Mouse (Mus musculus): ENCODE measurements around the gene Esrrg. TPM values are rescaled to one million over a fixed set of nuclear protein-coding genes. Genes with fewer than 3 reads are reported as not detected.

The Esrrg gene
- polyA plus RNA-seq, 1 experiment: 13.9 TPM

DNA sequence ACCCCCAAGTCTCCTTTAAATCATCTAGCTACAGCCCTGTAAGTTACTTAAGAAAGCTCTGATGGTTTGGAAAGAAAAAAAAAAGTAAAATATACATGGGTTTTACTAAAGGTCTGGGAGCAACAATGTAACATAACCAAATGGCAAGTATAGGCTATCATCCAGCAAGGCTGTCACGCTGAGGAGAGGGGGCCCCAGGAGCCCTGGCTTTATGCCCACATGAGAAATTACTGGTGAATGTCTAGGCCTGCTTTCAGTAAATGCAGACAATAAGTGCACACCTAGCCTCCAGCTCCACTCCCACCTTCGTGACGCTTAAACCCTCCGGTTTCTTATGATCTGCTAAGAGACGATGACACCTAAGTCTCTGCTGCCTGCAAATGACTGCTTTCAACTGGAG, 360.9 kb downstream of the Esrrg start:
- no peak for DNase-seq (ENCODE audit: extremely low spot score in 1 of 2, low spot score in 1 of 2)

DNA sequence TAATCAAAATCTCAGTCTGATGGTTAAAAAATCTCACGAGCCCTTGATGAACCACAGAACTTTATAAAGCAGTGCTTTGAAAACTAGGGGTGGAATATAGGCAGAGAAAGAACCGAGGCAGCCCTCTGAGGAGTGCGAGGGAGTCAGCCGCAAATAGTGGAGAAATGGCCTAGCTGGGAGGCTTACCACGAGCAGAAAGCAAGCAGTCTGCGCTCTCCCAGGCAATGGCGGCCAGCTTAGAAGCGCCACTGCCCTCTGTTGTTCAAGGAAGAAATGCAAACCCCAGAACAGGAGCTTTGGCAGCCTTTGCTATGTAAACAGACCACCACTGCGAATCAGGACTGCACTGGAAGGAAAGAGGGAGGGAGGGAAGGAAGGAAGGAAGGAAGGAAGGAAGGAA, 365.8 kb downstream of the Esrrg start:
- peak; percentile 26 to 75 for DNase-seq (ENCODE audit: extremely low spot score in 1 of 2, low spot score in 1 of 2)

DNA sequence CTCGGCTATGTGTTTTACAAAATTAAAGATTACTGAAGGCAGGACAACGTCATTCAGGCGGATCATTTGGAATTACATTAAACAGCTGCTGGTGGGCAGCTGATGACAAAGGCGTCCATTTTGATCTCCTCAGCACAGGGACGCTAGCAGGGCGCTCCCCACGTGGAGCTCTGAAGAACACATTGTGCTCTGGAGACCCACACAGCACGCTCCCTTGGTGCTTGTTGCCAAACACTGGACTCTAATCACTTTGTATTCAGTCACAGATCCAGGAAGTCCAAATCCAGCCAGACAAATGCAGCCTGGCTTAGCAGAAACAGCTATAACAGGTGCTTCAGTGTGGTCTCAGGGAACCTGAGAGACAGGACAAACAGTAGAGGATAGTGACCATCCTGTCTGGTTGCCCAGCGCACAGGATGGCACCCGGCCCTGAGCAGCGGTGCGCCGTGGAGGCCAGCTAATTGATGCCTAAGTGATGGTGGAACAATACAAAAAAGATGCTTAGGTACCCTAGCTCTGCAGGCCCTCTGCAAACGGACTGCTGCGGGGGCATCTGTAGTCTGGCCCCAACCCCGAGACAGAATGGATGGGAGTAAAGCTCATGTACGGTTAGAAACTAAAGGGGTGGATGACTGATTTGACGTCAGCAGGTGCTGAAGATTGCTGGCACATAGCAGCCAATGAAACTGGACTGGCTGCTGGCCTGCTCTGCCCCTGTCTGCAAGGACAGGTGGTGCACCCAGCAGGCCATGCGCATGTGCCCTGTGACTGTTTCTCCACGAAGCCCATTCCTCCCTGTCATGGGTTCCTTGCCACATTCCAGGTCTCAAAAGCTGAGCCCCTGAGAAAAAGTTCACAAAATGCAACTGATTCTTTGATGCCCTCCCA, 367.1 kb downstream of the Esrrg start:
- no peak for DNase-seq (ENCODE audit: extremely low spot score in 1 of 2, low spot score in 1 of 2)

DNA sequence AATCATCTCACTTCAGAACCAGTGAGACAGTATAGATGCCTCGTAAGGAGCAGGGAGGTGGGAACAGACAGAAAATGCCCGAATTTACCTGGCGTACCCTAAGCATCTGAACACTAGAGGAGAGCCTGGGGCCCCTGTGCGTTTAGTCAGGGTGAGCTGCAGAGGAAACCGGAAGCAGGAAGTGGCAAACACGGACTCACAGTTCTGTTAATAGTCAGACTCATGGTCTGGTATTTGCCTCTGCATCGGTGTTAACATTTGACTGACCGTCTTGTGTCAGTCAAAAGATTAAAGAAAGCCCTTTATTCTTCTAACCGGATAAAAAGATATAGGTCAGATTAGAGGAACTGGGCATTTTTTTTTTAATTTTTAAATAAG, 367.8 kb downstream of the Esrrg start:
- no peak for DNase-seq (ENCODE audit: extremely low spot score in 1 of 2, low spot score in 1 of 2)

DNA sequence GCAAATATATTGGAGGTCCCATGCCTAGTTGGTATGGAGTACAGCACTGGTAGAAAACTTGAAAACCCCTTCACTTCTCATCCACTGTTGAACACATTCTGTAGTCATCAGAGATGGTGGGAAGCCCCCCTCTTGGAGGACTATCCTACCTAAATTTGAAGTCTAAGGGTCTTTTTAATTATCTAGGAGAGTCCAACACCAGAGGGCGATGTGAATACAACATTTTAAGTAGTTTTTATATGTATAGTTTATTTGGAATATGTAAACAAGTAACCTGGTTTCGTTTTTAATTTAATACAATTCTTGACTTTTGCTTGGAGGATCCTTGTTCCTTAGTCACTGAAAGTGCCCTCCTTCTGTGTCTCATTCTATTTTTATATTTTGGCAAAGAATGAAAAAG, 372.4 kb downstream of the Esrrg start:
- DNase-seq (ENCODE audit: extremely low spot score in 1 of 2, low spot score in 1 of 2): peak in 1 of 2 experiments; percentile 20

DNA sequence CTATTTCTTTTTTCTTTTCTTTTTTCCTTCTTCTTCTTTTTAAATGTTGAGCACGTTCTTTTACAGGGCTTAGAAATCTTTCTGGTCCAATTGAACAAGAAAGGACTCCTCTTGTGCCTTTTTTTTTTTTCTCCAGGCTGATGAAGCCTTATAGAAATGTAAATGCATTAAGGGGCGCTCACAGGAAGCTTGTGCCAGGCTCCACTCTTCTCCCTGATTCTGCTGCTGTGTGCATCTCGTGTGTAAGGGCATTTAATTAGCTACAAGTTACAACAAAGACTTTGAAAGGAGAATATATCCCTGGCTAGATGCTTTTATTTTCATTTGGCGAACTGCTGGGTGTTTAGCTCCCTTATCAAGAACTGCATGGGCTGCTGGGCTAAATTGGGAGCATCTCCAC, 374.6 kb downstream of the Esrrg start:
- no peak for DNase-seq (ENCODE audit: extremely low spot score in 1 of 2, low spot score in 1 of 2)

DNA sequence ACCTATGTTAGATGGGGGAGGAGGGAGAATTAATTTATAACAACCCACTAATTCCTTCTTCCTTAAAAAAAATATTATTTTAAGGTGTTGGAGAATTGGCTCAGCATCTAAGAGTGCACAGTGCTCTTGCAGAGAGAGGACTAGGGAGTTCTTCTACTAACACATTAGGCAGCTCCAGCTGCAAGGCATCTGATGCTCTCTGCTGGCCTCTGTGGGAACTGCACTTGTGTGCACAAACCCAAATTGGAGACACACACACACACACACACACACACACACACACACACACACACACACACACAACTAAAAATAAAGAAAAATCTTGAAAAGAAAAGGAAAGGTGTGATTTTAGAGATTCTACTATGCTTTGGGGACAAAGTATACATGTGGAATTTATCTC, 381.6 kb downstream of the Esrrg start:
- DNase-seq (ENCODE audit: extremely low spot score in 1 of 2, low spot score in 1 of 2): no peak

DNA sequence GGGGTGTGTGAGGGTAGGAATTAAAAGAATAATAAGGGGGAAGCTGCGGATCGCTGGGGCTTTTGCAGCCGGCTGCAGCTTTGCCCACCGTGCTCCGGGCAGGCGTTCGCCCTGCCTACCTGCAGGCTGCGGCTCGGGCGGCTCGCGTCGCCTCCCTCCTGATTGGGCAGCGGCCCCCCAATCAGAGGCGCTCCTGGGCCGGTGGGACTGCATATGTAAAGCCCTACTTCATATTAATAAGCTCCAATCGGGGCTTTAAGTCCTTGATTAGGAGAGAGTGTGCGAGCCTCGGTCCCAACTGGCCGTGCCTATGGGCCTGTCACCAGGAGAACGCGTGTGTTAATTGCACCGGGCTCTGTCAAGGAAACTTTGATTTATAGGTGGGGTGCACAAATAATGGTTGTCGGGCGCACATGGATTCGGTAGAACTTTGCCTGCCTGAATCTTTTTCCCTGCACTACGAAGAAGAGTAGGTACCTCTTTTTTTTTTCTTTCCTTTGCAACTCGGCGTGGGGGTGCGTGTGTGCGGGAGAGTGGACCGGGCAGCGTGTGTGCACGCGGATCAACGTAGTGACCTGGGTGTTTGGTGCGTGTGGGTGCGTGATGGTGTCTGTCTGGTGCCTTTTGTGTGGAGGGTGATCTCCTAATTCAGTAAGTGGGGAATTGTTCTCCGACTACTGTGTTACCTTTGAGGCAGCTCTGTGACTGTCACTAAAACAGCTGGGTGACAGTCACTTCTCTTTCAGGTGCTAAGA, 389.2 kb downstream of the Esrrg start:
- peak; percentile 42 to 61 for DNase-seq (ENCODE audit: extremely low spot score in 1 of 2, low spot score in 1 of 2)

DNA sequence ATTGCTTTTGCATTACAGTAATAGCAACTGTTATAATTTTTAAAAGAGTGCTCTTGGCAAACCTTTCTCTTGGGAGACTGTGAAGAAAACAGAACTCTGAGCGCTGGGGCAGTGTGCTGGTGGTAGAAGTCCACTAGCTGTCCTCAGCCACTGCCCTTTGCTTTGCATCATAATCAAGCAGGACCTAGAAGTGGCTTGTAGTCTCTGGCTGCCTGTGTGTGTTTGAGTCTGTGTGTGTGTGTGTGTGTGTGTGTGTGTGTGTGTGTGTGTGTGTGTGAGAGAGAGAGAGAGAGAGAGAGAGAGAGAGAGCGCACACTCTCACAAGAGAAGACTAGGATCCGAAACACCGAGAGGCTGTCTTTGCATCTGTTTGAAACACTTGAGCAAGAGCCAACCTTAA, 390.5 kb downstream of the Esrrg start:
- no peak for DNase-seq (ENCODE audit: extremely low spot score in 1 of 2, low spot score in 1 of 2)

DNA sequence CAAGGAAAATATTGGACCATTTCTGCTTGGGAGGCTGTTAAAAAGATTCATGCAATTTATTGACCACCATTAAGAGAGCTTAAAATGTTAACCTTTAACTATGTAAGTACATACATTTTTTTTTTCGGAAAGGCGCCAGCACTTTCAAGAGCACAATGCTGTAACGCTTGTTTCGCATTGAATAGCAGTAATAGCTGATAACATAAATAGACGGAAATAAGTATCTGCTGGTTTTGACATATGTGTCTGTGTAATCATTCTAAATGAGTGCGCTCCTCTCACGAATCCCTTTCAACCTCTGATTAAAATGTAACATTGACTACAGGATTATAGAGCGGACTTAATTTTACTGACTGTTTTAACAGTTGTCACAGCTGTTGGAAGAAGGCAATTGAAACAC, 391.6 kb downstream of the Esrrg start:
- DNase-seq (ENCODE audit: extremely low spot score in 1 of 2, low spot score in 1 of 2): no peak

DNA sequence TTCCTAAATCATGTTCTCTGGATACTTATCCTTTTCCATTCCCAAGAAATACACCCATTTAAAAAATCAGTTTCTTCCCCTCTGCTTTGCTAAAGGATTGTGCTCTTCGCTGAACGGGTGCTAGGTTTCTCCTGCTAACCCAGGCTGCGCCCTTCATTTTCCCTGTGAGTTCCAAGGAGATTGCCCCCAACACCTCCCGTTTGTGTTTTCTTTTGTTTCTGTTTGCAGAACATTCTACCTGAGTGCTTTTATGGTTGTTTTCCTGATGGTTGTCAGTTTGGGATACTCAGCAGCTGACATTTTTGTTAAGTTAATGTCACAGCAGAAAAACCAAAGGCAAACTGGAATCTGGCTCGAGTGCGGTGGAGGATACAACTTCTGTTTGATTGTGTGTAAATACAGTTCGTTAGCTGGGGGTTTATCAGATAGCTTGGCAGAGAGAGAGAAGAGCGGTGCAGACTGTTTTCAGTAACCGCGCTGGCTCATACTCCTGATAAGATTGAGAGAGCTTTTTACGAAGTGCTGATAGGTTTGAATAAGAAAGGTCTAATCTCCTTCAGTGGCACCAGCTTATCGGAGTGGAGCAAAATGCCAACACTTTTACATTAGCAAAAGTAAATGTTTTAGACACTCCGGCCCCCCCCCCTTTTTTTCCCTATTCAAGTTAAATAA, 398.4 kb downstream of the Esrrg start:
- DNase-seq (ENCODE audit: extremely low spot score in 1 of 2, low spot score in 1 of 2): no peak

DNA sequence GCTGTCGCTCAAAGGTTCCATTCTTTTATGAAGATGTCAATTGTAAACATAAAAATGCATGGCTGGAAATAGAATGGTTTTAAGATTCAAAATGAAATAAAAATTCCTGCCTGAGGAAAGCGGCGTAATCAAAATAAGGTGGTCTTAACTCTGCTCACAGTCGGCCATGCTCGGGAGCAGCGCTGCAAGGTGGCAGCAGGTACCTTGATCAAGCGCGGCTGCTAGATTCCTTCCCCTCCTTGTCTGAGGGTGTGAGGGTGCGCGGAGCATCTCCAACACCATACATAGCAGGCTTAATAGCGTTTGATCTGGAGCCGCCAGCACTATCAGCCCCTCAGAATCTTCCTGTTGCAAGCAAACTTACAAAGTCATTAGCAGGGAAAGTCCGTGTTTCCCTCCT, 399.9 kb downstream of the Esrrg start:
- no peak for DNase-seq (ENCODE audit: extremely low spot score in 1 of 2, low spot score in 1 of 2)

DNA sequence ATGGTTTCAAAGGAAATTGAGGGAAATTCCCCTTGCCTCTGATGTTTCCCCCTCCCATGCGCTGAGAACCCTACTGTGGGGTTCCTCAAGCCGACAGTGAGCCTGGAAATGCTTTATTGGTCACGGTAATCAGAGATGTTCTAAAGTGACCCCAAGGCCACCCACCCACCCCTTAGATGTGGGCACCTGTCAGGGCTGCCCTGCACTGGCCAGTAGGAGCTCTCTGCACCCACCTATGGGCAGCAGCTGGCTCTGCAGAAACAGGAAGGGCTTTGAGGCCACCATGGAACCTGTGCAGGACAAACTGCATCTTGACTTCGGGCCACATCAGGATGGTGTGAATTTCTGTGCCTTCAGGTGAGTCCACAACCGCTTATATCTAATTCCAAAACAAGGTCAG, 401.3 kb downstream of the Esrrg start:
- no peak for DNase-seq (ENCODE audit: extremely low spot score in 1 of 2, low spot score in 1 of 2)

DNA sequence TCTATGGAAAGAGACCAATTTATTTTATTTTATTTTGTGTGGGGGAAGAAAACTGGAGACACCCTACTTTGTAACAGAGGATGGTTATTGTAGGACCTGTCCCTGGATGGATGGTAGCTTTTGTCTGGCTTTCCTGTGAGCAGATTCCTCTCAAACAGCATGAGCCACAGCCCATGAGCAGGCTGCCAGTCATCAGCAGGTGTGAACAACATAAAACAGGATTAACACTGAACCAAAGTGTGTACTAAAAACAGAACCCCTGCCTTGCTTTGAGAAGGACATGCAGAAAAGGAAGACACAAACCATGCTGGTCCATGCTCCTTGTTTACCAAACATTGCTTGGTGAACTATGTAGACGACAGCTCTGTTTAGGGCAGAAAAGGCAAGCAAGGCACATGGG, 402.3 kb downstream of the Esrrg start:
- DNase-seq (ENCODE audit: extremely low spot score in 1 of 2, low spot score in 1 of 2): no peak

DNA sequence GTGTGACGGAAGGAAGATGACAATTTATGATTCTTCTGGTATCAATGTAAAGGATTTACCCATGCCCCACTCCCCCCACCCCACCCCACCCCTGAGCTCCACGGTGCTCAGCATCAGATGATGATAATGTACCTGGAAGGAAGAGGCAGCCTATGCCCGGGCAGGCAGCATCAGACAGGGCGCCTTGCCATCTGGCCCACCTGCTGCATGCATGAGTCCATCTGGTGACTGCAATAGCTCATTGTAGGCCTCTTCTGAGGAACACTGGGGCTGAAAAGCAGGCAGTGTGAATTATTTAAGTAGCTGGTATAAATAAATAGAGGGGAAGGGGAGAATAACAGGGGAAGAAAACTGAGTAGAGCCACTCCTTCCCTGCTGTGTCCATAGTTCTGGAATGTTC, 405.8 kb downstream of the Esrrg start:
- DNase-seq (ENCODE audit: extremely low spot score in 1 of 2, low spot score in 1 of 2): no peak

DNA sequence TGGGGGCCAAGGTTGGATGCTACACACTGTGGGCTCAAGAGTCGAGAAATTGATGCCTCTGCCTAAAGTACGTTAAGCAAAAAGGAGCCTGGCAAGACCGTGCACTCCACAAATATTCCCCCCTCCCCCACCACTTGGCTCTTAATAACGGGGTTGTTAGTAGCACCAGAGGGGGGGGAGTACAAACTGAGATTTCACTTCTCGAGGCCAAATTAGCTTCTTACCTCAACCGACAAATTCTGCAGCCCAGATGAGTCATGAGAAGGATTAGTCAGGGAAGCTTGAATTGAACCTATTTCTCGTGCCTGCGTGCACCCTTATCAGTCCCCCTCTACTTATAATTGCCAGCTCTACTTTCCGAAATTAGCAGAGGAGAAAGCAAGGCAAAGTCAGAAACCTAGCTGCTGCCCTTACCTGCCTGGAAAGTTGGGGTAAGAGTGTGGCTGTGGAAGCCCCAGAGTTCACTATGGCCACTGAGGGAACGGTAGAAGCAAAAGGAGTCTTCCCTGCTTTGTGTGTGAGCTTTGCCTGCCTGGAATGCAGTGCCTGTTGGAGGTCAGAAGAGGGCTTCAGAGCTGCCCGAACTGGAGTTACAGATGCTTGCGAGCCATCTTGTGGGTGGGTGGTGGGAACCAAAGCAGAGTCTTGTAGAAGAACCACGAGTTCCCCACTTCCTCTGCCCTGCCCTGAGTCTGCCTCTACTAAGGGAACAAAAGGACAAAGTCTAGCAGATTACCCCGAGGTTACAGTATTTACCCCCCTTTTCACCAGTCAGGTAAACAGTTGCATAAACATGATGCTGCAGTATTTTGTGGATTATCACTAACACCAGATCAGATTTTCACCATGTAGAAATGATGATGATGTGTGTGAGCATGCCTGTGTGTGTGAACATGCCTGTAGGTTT, 409.6 kb downstream of the Esrrg start:
- peak in 1 of 2 experiments; percentile 31 for DNase-seq (ENCODE audit: extremely low spot score in 1 of 2, low spot score in 1 of 2)

DNA sequence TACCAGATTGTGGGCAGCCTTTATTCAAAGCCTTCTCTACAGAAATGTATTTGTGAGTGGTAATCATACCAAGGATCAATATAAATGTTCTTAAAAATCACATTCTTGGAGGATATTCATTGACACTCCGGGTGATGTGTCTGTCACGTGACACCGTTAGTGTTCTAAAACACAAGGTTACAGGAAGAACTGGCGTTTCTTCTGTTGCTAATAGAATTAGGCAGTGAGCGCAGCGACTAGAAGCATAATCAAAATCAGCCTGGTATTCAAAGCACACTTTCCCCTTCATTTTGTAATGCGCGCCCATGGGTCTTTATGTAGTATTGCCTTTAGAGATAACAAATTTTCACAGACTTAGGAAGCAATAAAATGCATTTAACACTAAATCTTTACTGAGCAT, 420.6 kb downstream of the Esrrg start:
- no peak for DNase-seq (ENCODE audit: extremely low spot score in 1 of 2, low spot score in 1 of 2)

DNA sequence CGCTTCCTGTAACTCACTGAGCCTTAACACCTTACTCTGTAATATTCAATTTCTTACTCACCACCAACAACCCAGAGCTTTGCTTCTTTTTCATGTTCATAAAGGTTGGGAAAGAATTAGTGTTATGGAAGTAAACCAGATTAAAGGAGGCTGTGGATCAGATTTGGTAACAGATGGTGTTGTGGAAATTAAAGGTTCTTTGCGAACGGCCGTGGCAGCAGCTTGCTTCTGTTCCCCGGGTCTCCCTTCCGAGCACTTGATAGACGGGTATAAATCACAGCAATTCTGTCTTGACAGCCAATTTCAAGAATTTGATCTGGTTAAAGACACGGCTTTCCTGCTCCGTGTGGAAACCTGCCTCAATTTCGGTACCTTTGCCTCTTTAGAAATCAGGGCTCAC, 421.5 kb downstream of the Esrrg start:
- DNase-seq (ENCODE audit: extremely low spot score in 1 of 2, low spot score in 1 of 2): no peak

DNA sequence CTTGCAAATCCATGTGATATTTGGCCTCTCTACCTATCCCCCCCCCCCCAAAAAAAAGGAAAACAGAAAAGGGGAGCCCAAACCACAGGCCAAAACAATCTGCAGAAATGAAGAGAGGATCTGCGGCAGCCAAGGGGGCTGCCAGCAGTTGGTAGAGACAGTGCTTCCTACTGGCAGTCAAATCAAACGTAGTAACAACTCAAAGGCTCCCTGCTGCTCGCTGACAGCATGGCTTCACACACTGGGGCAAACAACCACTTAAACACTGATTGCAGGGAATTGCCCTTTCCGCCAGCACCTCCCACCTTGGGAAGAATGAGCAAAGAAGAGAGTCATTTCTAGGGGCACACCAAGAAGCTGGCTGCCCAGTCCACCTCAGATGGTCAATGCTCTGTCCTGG, 422.7 kb downstream of the Esrrg start:
- no peak for DNase-seq (ENCODE audit: extremely low spot score in 1 of 2, low spot score in 1 of 2)

DNA sequence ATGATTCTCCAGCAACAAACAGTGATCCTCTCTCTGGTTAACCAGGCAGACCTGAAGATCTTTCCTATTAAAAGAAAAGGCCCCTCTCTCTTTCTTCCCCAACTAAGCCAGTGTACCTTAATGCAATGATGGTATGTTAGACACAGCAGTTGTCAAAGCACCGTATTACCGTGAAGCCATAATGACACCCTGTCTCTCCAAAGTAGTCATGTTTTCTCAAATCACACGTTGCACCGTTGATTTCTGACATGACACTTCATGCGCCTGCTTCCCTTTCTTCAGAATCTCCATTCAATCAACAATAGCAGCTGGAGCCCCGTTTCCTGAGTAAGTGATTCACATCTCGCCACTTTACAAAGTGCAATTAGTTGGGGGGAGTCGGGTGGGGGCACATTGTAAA, 427.4 kb downstream of the Esrrg start:
- DNase-seq (ENCODE audit: extremely low spot score in 1 of 2, low spot score in 1 of 2): no peak

Data from frontal cortex, adult 2 months (tissue).